Mouse (Mus musculus): ENCODE results near the gene Gdpd5.
"Not testable (repeated sequence)": the region's sequence is repeated elsewhere in the genome, so short reads cannot be mapped to it uniquely, and the experiment has no call there.

Gene Gdpd5

DNA sequence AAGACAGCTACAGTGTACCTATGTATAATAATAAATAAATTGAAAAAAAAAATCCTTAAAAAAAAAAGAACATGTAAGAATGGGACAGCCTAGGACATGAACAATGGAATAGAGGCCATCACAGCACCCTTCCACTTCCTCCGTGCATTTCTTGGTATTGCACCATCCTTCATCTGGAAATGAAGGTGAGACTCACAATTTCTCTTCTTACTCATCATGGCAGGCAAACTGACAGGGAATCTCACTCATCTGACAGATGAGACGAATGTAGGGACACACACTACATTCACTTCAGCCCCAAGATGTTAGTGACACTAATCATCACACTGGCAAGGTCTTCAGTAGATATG, 94.3 kb downstream of the Gdpd5 start:
- DNase-seq (ENCODE audit: low spot score in 2 of 2): no peak

DNA sequence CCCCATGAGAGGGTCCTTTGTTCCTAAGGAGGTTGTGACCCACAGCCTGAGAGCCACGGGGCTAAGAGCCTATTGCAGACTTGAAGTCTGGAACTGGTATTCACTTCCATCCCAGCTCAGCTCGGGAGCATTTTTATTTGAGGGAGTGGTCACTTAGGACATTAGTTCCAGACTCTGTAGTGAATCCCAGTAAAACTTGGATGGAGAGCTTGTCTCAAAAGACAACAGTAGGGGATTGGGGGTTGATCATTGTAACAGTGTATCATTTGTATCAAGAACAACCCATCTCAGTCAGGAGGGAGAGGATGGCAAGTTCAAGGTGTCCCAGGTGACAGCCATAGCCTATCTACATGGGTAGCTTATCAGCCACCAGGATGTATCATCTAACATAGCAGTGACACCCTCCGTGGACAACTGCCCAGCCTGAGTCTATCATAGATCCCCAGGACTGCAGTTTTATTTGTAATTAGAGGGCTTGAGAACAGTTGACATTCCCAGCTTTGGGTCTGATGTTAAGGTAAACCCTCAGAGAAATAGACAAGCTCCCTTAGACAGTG, 95.4 kb downstream of the Gdpd5 start:
- no peak for DNase-seq (ENCODE audit: low spot score in 2 of 2)

GRCm38 (mm10) chr7:99477235-99477634, 96.0 kb downstream of the Gdpd5 start:
- DNase-seq (ENCODE audit: low spot score in 2 of 2): no peak

DNA sequence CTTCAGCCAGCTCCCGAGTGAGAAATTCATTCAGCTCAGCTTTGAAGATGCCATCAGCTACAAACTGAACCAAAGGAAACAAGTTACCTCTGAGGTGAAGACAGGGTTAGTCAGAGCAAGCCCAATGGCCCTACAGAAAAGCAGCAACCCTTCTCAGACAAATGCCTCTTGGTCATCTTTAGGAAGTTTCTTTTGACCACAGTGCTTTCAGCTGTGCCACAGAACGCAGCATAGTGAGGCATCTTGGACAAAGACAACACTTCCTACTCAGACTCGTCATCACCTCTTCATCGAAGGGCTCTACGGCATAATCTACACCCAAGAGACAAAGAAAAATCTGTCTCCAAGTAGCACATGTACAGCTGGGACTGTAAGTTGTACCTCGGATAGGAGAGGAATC, 101.4 kb downstream of the Gdpd5 start:
- DNase-seq (ENCODE audit: low spot score in 2 of 2): no peak

GRCm38 (mm10) chr7:99483271-99483923, 102.2 kb downstream of the Gdpd5 start, which contains the start of gene Rps3:
Gene Rps3 (minus strand): TSS chr7:99483738.
- DNase-seq (ENCODE audit: low spot score in 2 of 2): peak; percentile 91 to 92

DNA sequence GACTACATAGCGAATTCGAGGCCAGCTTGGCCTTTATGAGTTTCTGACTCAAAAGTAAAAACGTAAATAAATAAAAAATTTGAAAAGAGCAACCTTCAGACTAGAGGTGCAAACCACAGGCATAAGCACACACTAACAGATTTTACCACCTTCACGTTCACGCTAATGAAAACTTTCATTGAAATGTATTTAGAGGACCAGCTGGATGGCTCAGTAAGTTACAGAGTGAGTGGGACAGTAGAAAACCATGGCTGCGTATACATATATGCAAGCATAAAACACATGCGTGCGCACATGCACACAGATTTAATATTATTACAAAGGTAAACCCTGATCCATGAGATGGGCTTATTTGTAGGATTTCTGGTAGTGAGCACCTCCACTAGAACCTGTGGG, 102.7 kb downstream of the Gdpd5 start:
- DNase-seq (ENCODE audit: low spot score in 2 of 2): no peak

- no peak for DNase-seq (ENCODE audit: low spot score in 2 of 2)
Measured at GRCm38 (mm10) chr7:99484679-99485078, 103.5 kb downstream of the Gdpd5 start.

- DNase-seq (ENCODE audit: low spot score in 2 of 2): no peak
Measured at GRCm38 (mm10) chr7:99489708-99490107, 108.5 kb downstream of the Gdpd5 start.

DNA sequence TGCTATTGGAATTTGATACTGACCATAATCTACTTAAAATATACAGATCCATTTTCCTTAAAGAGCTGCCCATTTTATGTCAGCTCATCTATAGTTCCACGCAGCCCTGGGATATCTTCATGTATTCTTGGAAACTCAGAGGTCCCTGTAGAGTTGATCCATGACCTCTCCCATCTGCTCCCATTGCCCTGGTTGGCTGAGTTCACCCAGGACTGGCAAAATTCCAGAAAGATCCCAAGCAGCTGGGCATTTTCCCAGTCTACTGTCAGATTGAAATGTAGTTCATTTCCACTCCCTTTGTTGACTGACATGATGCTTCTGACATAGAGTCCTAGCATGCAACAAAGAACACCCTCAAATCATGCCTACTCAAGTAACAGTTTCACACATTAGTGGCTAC, 117.9 kb downstream of the Gdpd5 start:
- no peak for DNase-seq (ENCODE audit: low spot score in 2 of 2)

DNA sequence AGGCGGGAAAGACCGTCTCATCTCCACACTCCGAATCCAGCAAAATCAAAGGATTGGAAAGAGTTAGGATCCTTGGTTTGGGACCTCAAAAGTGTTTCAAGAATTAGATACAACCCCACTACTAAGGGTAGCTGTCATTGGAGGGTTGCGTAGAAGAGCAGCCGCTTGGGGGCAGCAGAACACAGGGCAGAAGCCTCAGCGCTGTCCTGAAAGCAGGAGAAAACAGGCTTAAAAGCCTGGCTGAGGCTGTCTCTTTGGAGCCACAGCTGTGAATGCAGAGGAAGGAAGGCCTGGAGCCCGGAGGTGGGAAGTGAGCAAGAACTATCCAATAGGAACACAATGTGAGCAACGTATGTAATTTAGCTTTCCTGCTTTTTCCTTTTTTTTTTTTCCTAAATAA, 119.0 kb downstream of the Gdpd5 start:
- DNase-seq (ENCODE audit: low spot score in 2 of 2): peak; percentile 61 to 82

- no peak for DNase-seq (ENCODE audit: low spot score in 2 of 2)
Measured at GRCm38 (mm10) chr7:99500655-99501054, 119.4 kb downstream of the Gdpd5 start.

DNA sequence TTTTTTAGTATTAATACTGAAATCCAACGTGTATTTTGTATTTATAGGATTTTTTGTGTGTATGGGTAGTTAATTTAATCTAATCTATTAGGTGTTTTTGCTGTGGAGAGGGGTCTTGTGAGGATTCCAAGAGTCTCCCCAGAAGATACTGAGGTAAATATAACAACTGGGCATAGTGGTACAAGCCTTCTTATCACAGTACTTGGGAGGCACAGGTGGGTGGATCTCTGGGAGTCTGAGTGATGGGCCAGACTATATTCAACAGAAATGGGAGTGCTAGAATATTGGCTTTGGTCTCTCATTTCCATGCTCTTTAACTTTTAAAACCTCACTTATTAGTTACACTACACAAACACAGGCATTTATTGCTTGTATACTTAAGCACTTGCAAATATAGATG, 119.9 kb downstream of the Gdpd5 start:
- DNase-seq (ENCODE audit: low spot score in 2 of 2): no peak

DNA sequence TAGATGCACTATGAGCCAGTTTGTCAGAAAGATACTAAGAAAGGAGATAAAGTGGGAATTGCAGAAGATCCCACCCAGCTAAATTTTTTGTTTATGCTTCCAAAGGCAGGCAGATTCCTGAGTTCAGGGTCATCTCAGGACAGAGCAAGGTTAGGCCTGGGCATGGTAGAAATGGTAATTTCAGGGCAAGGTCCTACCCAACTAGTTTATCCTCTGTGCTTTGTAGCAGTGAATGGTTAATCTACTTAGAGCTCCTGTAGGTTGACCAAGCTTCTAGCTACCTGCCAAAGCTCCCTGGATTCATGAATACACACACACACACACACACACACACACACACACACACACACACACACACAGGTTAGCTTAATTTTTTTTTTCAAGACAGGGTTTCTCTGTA, 123.3 kb downstream of the Gdpd5 start:
- DNase-seq (ENCODE audit: low spot score in 2 of 2): no peak

GRCm38 (mm10) chr7:99508187-99508586, 127.0 kb downstream of the Gdpd5 start:
- DNase-seq (ENCODE audit: low spot score in 2 of 2): not testable (repeated sequence)

- peak in 1 of 2 experiments; percentile 26 for DNase-seq (ENCODE audit: low spot score in 2 of 2)
Measured at GRCm38 (mm10) chr7:99510087-99510501, 128.9 kb downstream of the Gdpd5 start.
